Mouse (Mus musculus) embryonic facial prominence, embryonic 10.5 days (tissue): ENCODE results near the gene Pfkp. TPM values are rescaled to one million over a fixed set of nuclear protein-coding genes. Genes with fewer than 3 reads are reported as not detected.
A peak's percentile ranks its signal among the peaks of the same experiment; 100 is the strongest.

Experiments used
- DNase-seq: peaks from one replicate; pipeline ENCODE4 v3.0.0-alpha.2; 2017; ENCODE audit warnings: low spot score
- H3K27ac ChIP-seq: fragments of 300-500 bp; sonication (generic); replicated peaks from 2 replicates; pipeline ENCODE4 v1.5.1; 2016; ENCODE audit warnings: mild to moderate bottlenecking
- H3K27me3 ChIP-seq: fragments of 300-500 bp; sonication (generic); replicated peaks from 2 replicates; pipeline ENCODE4 v1.6.1; 2016; ENCODE audit warnings: low read depth, mild to moderate bottlenecking; ENCODE audit not compliant: poor library complexity, severe bottlenecking
- H3K36me3 ChIP-seq: fragments of 300-500 bp; sonication (generic); replicated peaks from 2 replicates; pipeline ENCODE4 v1.6.1; 2016; ENCODE audit warnings: mild to moderate bottlenecking, moderate library complexity
- H3K4me1 ChIP-seq: fragments of 300-500 bp; sonication (generic); 2 replicates; pipeline ENCODE4 v1.6.1; 2016
- H3K4me3 ChIP-seq: fragments of 300-500 bp; sonication (generic); 2 replicates; pipeline ENCODE4 v1.5.1; 2016; ENCODE audit warnings: mild to moderate bottlenecking, moderate library complexity
- H3K9me3 ChIP-seq: fragments of 300-500 bp; sonication (generic); 2 replicates; pipeline ENCODE4 v1.6.1; 2016; ENCODE audit warnings: mild to moderate bottlenecking
- WGBS: fragments of 180-500 bp; shearing (Covaris S2); methylation state at CpG from one replicate; pipeline ENCODE4 v1.1.7; 2016; 5-methylcytosine and 5-hydroxymethylcytosine counted together
- polyA plus RNA-seq: library from polyadenylated mRNA; unstranded; fragments of >200 nt; fragmentation: Nextera tagmentation; extraction: Ambion mirVana; gene quantifications from 2 replicates; pipeline ENCODE4 v1.2.1, GENCODE M21; 2016

Pfkp gene
- polyA plus RNA-seq: 12.5 and 13.2 TPM in 2 replicates

GRCm38 (mm10) chr13:6648669-6649233, at the start of gene Pfkp:
Pfkp (minus strand) TSS chr13:6648777.
- H3K27ac ChIP-seq: no peak within 1 kb of the TSS
- peak; percentile 88 for DNase-seq
- WGBS: 2% methylated on average over 34 of the region's 34 CpGs
- H3K36me3 ChIP-seq: no peaks in the 10 kb centered on the region
- peak within 1 kb of the TSS; percentile 73 for H3K4me3 ChIP-seq
- H3K27me3 ChIP-seq: peaks cover 21% of the 10 kb centered on the region
- H3K4me1 ChIP-seq: peaks cover 24% of the 10 kb centered on the region
- no peaks in the 10 kb centered on the region for H3K9me3 ChIP-seq

- Histone ChIP-seq H3K27ac (no peak overlapping the region), H3K9me3 (no peaks in the 10 kb centered on the region), H3K27me3 (no peaks in the 10 kb centered on the region), H3K36me3 (no peaks in the 10 kb centered on the region), H3K4me3 (no peak overlapping the region), H3K4me1 (no peaks in the 10 kb centered on the region)
- WGBS: 80% methylated on average over 3 of the region's 3 CpGs
- no peak for DNase-seq
Measured at GRCm38 (mm10) chr13:6690607-6691006, 42.0 kb upstream of the Pfkp start.

GRCm38 (mm10) chr13:6689962-6690361, 41.4 kb upstream of the Pfkp start:
- WGBS: 64% methylated on average over 4 of the region's 4 CpGs
- Histone ChIP-seq H3K27me3 (no peaks in the 10 kb centered on the region), H3K9me3 (no peaks in the 10 kb centered on the region), H3K4me3 (no peak overlapping the region), H3K36me3 (no peaks in the 10 kb centered on the region), H3K27ac (no peak overlapping the region), H3K4me1 (no peaks in the 10 kb centered on the region)
- DNase-seq: peak; percentile 59

GRCm38 (mm10) chr13:6688790-6689433, 40.3 kb upstream of the Pfkp start:
- Histone ChIP-seq H3K4me1 (no peaks in the 10 kb centered on the region), H3K27me3 (no peaks in the 10 kb centered on the region), H3K36me3 (no peaks in the 10 kb centered on the region), H3K27ac (no peak overlapping the region), H3K9me3 (no peaks in the 10 kb centered on the region), H3K4me3 (no peak overlapping the region)
- DNase-seq: peak; percentile 39
- WGBS: 54% methylated on average over 7 of the region's 7 CpGs

GRCm38 (mm10) chr13:6666887-6667286, 18.3 kb upstream of the Pfkp start:
- no peak for DNase-seq
- Histone ChIP-seq H3K9me3 (no peaks in the 10 kb centered on the region), H3K4me3 (no peak overlapping the region), H3K27me3 (no peaks in the 10 kb centered on the region), H3K27ac (no peak overlapping the region), H3K4me1 (no peaks in the 10 kb centered on the region), H3K36me3 (no peaks in the 10 kb centered on the region)
- 83% methylated on average over 4 of the region's 4 CpGs for WGBS

- Histone ChIP-seq H3K27me3 (no peaks in the 10 kb centered on the region), H3K36me3 (no peaks in the 10 kb centered on the region), H3K4me3 (no peak overlapping the region), H3K27ac (no peak overlapping the region), H3K4me1 (no peaks in the 10 kb centered on the region), H3K9me3 (no peaks in the 10 kb centered on the region)
- DNase-seq: no peak
- 83% methylated on average over 1 of the region's 1 CpGs for WGBS
Measured at GRCm38 (mm10) chr13:6665506-6665905, 16.9 kb upstream of the Pfkp start.

GRCm38 (mm10) chr13:6664216-6664615, 15.6 kb upstream of the Pfkp start:
- H3K4me1 ChIP-seq: no peaks in the 10 kb centered on the region
- DNase-seq: no peak
- no peaks in the 10 kb centered on the region for H3K9me3 ChIP-seq
- no peaks in the 10 kb centered on the region for H3K36me3 ChIP-seq
- no peak overlapping the region for H3K4me3 ChIP-seq
- no peaks in the 10 kb centered on the region for H3K27me3 ChIP-seq
- no peak overlapping the region for H3K27ac ChIP-seq
- WGBS: 62% methylated on average over 5 of the region's 5 CpGs

- 78% methylated on average over 6 of the region's 6 CpGs for WGBS
- no peaks in the 10 kb centered on the region for H3K36me3 ChIP-seq
- H3K4me3 ChIP-seq: no peak overlapping the region
- H3K27me3 ChIP-seq: no peaks in the 10 kb centered on the region
- H3K4me1 ChIP-seq: no peaks in the 10 kb centered on the region
- H3K9me3 ChIP-seq: no peaks in the 10 kb centered on the region
- no peak overlapping the region for H3K27ac ChIP-seq
- DNase-seq: no peak
Measured at GRCm38 (mm10) chr13:6659314-6659713, 10.7 kb upstream of the Pfkp start.

- Histone ChIP-seq H3K27ac (no peak overlapping the region), H3K9me3 (no peaks in the 10 kb centered on the region), H3K4me3 (no peak overlapping the region), H3K36me3 (no peaks in the 10 kb centered on the region), H3K27me3 (no peaks in the 10 kb centered on the region), H3K4me1 (no peaks in the 10 kb centered on the region)
- 94% methylated on average over 2 of the region's 2 CpGs for WGBS
- DNase-seq: no peak
Measured at GRCm38 (mm10) chr13:6657300-6657699, 8.7 kb upstream of the Pfkp start.

GRCm38 (mm10) chr13:6649542-6649941, 965 bp upstream of the Pfkp start:
- H3K27ac ChIP-seq: no peak overlapping the region
- H3K9me3 ChIP-seq: no peaks in the 10 kb centered on the region
- peaks cover 21% of the 10 kb centered on the region for H3K27me3 ChIP-seq
- DNase-seq: no peak
- no peaks in the 10 kb centered on the region for H3K36me3 ChIP-seq
- peaks cover 24% of the 10 kb centered on the region for H3K4me1 ChIP-seq
- no peak overlapping the region for H3K4me3 ChIP-seq
- 74% methylated on average over 3 of the region's 3 CpGs for WGBS

- Histone ChIP-seq H3K4me1 (peaks cover 24% of the 10 kb centered on the region), H3K9me3 (no peaks in the 10 kb centered on the region), H3K36me3 (no peaks in the 10 kb centered on the region), H3K27ac (no peak overlapping the region), H3K4me3 (peak overlapping the region; percentile 73), H3K27me3 (peaks cover 21% of the 10 kb centered on the region)
- under 1% methylated on average over 28 of the region's 28 CpGs for WGBS
- no peak for DNase-seq
Measured at GRCm38 (mm10) chr13:6647992-6648668, 447 bp downstream of the Pfkp start.

GRCm38 (mm10) chr13:6647067-6647991, 1.2 kb downstream of the Pfkp start:
- under 1% methylated on average over 39 of the region's 39 CpGs for WGBS
- Histone ChIP-seq H3K27ac (peak overlapping the region; percentile 59; the same call in 1 of the 2 replicates), H3K36me3 (no peaks in the 10 kb centered on the region), H3K4me1 (peaks cover 26% of the 10 kb centered on the region), H3K27me3 (peaks cover 21% of the 10 kb centered on the region), H3K9me3 (no peaks in the 10 kb centered on the region), H3K4me3 (peak overlapping the region; percentile 73)
- peak; percentile 46 for DNase-seq
